Mouse (Mus musculus): Measurements from ENCODE around the gene Npr1. TPM values are rescaled to one million over a fixed set of nuclear protein-coding genes. Genes with fewer than 3 reads are reported as not detected.

Gene Npr1
- total and polyA plus RNA-seq, 2 experiments from 2014 or later, result 2.0 to 4.1 TPM

GRCm38 (mm10) chr3:90400993-90401392 lies 64.7 kb downstream of the Npr1 start:
- H3K4me3 ChIP-seq (ENCODE audit: low read depth, low read length), result no peak overlapping the region
- peaks cover 85% of the 10 kb centered on the region for H3K36me3 ChIP-seq (ENCODE audit: insufficient read depth, low read length)
- H3K9ac ChIP-seq (replicated peaks; ENCODE audit: low read length, poor library complexity, severe bottlenecking), result no peak overlapping the region
- H3K27me3 ChIP-seq (ENCODE audit: insufficient read depth, low read length), result no peaks in the 10 kb centered on the region
- 87% methylated on average over 4 of the region's 4 CpGs for WGBS
- ATAC-seq (ENCODE audit: low FRiP score), result no peak
- H3K27ac ChIP-seq (ENCODE audit: low read depth, low read length), result no peak overlapping the region
- H3K9me3 ChIP-seq (ENCODE audit: low read length), result no peaks in the 10 kb centered on the region
- DNase-seq (ENCODE audit: low spot score), result no peak
- no peak for TF ChIP-seq CTCF (IDR thresholded peaks at IDR 0.05)
- H3K4me2 ChIP-seq (ENCODE audit: low read depth, low read length, poor library complexity, severe bottlenecking), result no peak overlapping the region
- H3K4me1 ChIP-seq (ENCODE audit: insufficient read depth, low read length), result no peaks in the 10 kb centered on the region

Other genes with a start within 250 kb of the Npr1 start
- 37.3 and 39.1 TPM in 2 replicates for gene Jtb, start 234.3 kb downstream of the Npr1 start, total RNA-seq (2014; rRNA removed)
- gene Jtb, start 234.3 kb downstream of the Npr1 start, polyA plus RNA-seq (2015; fragmentation: Nextera tagmentation; extraction: Ambion mirVana), result 115 and 123 TPM in 2 replicates
- 0.77 and 1.6 TPM in 2 replicates for gene Creb3l4, start 222.4 kb downstream of the Npr1 start, total RNA-seq (2014; rRNA removed)
- gene Creb3l4, start 222.4 kb downstream of the Npr1 start, polyA plus RNA-seq (2015; fragmentation: Nextera tagmentation; extraction: Ambion mirVana), result 1.2 and 1.7 TPM in 2 replicates
- gene Slc39a1, start 217.7 kb downstream of the Npr1 start, total RNA-seq (2014; rRNA removed), result 73.0 and 75.3 TPM in 2 replicates
- 60.3 and 62.4 TPM in 2 replicates for gene Slc39a1, start 217.7 kb downstream of the Npr1 start, polyA plus RNA-seq (2015; fragmentation: Nextera tagmentation; extraction: Ambion mirVana)
- gene Crtc2, start 211.7 kb downstream of the Npr1 start, total RNA-seq (2014; rRNA removed), result 19.5 and 20.4 TPM in 2 replicates
- 17.2 and 18.9 TPM in 2 replicates for gene Crtc2, start 211.7 kb downstream of the Npr1 start, polyA plus RNA-seq (2015; fragmentation: Nextera tagmentation; extraction: Ambion mirVana)
- 34.6 and 46.8 TPM in 2 replicates for gene Dennd4b, start 200.7 kb downstream of the Npr1 start, total RNA-seq (2014; rRNA removed)
- 6.9 and 7.7 TPM in 2 replicates for gene Dennd4b, start 200.7 kb downstream of the Npr1 start, polyA plus RNA-seq (2015; fragmentation: Nextera tagmentation; extraction: Ambion mirVana)
- 27.3 and 29.8 TPM in 2 replicates for gene Gatad2b, start 172.7 kb downstream of the Npr1 start, total RNA-seq (2014; rRNA removed)
- gene Gatad2b, start 172.7 kb downstream of the Npr1 start, polyA plus RNA-seq (2015; fragmentation: Nextera tagmentation; extraction: Ambion mirVana), result 10.2 and 12.9 TPM in 2 replicates
- gene Slc27a3, start 75.9 kb downstream of the Npr1 start, total RNA-seq (2014; rRNA removed), result 64.8 and 86.6 TPM in 2 replicates
- 30.8 and 31.4 TPM in 2 replicates for gene Slc27a3, start 75.9 kb downstream of the Npr1 start, polyA plus RNA-seq (2015; fragmentation: Nextera tagmentation; extraction: Ambion mirVana)
- gene Ints3, start 32.2 kb downstream of the Npr1 start, total RNA-seq (2014; rRNA removed), result 58.5 and 61.8 TPM in 2 replicates
- 19.7 and 22.3 TPM in 2 replicates for gene Ints3, start 32.2 kb downstream of the Npr1 start, polyA plus RNA-seq (2015; fragmentation: Nextera tagmentation; extraction: Ambion mirVana)
- 136 and 147 TPM in 2 replicates for gene Ilf2, start 10.3 kb upstream of the Npr1 start, total RNA-seq (2014; rRNA removed)
- gene Ilf2, start 10.3 kb upstream of the Npr1 start, polyA plus RNA-seq (2015; fragmentation: Nextera tagmentation; extraction: Ambion mirVana), result 177 and 182 TPM in 2 replicates
- gene Snapin, start 25.2 kb upstream of the Npr1 start, total RNA-seq (2014; rRNA removed), result 41.2 and 51.9 TPM in 2 replicates
- gene Snapin, start 25.2 kb upstream of the Npr1 start, polyA plus RNA-seq (2015; fragmentation: Nextera tagmentation; extraction: Ambion mirVana), result 93.5 and 97.2 TPM in 2 replicates
- 233 and 254 TPM in 2 replicates for gene Chtop, start 43.6 kb upstream of the Npr1 start, total RNA-seq (2014; rRNA removed)
- gene Chtop, start 43.6 kb upstream of the Npr1 start, polyA plus RNA-seq (2015; fragmentation: Nextera tagmentation; extraction: Ambion mirVana), result 154 and 163 TPM in 2 replicates
- 16.4 and 27.5 TPM in 2 replicates for gene S100a1, start 48.5 kb upstream of the Npr1 start, total RNA-seq (2014; rRNA removed)
- 54.2 and 59.9 TPM in 2 replicates for gene S100a1, start 48.5 kb upstream of the Npr1 start, polyA plus RNA-seq (2015; fragmentation: Nextera tagmentation; extraction: Ambion mirVana)
- gene S100a13, start 48.6 kb upstream of the Npr1 start, total RNA-seq (2014; rRNA removed), result 4.5 and 7.3 TPM in 2 replicates
- 20.3 and 21.1 TPM in 2 replicates for gene S100a13, start 48.6 kb upstream of the Npr1 start, polyA plus RNA-seq (2015; fragmentation: Nextera tagmentation; extraction: Ambion mirVana)
- gene S100a14, start 61.0 kb upstream of the Npr1 start, total RNA-seq (2014; rRNA removed), result 0.55 TPM in 1 of 2 replicates, not detected in the other
- not detected in 2 replicates for gene S100a14, start 61.0 kb upstream of the Npr1 start, polyA plus RNA-seq (2015; fragmentation: Nextera tagmentation; extraction: Ambion mirVana)
- gene S100a16, start 71.4 kb upstream of the Npr1 start, total RNA-seq (2014; rRNA removed), result 38.4 and 76.1 TPM in 2 replicates
- 65.5 and 74.7 TPM in 2 replicates for gene S100a16, start 71.4 kb upstream of the Npr1 start, polyA plus RNA-seq (2015; fragmentation: Nextera tagmentation; extraction: Ambion mirVana)
- gene S100a3, start 94.7 kb upstream of the Npr1 start, total RNA-seq (2014; rRNA removed), result 0.19 and 3.5 TPM in 2 replicates
- 0.81 and 0.90 TPM in 2 replicates for gene S100a3, start 94.7 kb upstream of the Npr1 start, polyA plus RNA-seq (2015; fragmentation: Nextera tagmentation; extraction: Ambion mirVana)
- gene S100a2, start 124.4 kb upstream of the Npr1 start, total RNA-seq (2014; rRNA removed), result not detected in 2 replicates
- not detected in 2 replicates for gene S100a2, start 124.4 kb upstream of the Npr1 start, polyA plus RNA-seq (2015; fragmentation: Nextera tagmentation; extraction: Ambion mirVana)
- 1.6 TPM in 1 of 2 replicates, not detected in the other for gene Gm42674, start 136.0 kb upstream of the Npr1 start, total RNA-seq (2014; rRNA removed)
- not detected in 2 replicates for gene Gm42674, start 136.0 kb upstream of the Npr1 start, polyA plus RNA-seq (2015; fragmentation: Nextera tagmentation; extraction: Ambion mirVana)
- not detected in 2 replicates for gene S100a4, start 137.9 kb upstream of the Npr1 start, total RNA-seq (2014; rRNA removed)
- gene S100a4, start 137.9 kb upstream of the Npr1 start, polyA plus RNA-seq (2015; fragmentation: Nextera tagmentation; extraction: Ambion mirVana), result 2.4 and 2.5 TPM in 2 replicates
- gene S100a5, start 142.7 kb upstream of the Npr1 start, total RNA-seq (2014; rRNA removed), result not detected in 2 replicates
- 0.43 TPM in 1 of 2 replicates, not detected in the other for gene S100a5, start 142.7 kb upstream of the Npr1 start, polyA plus RNA-seq (2015; fragmentation: Nextera tagmentation; extraction: Ambion mirVana)
- gene S100a6, start 147.0 kb upstream of the Npr1 start, total RNA-seq (2014; rRNA removed), result 13.8 and 14.3 TPM in 2 replicates
- 42.3 and 50.9 TPM in 2 replicates for gene S100a6, start 147.0 kb upstream of the Npr1 start, polyA plus RNA-seq (2015; fragmentation: Nextera tagmentation; extraction: Ambion mirVana)
- gene S100a7a, start 188.2 kb upstream of the Npr1 start, total RNA-seq (2014; rRNA removed), result not detected in 2 replicates
- gene S100a7a, start 188.2 kb upstream of the Npr1 start, polyA plus RNA-seq (2015; fragmentation: Nextera tagmentation; extraction: Ambion mirVana), result not detected in 2 replicates
- gene S100a8, start 203.1 kb upstream of the Npr1 start, total RNA-seq (2014; rRNA removed), result 0.93 and 1.8 TPM in 2 replicates
- gene S100a8, start 203.1 kb upstream of the Npr1 start, polyA plus RNA-seq (2015; fragmentation: Nextera tagmentation; extraction: Ambion mirVana), result 2.2 and 4.2 TPM in 2 replicates
- gene S100a9, start 229.9 kb upstream of the Npr1 start, total RNA-seq (2014; rRNA removed), result 5.5 TPM in 1 of 2 replicates, not detected in the other
- 2.1 and 2.2 TPM in 2 replicates for gene S100a9, start 229.9 kb upstream of the Npr1 start, polyA plus RNA-seq (2015; fragmentation: Nextera tagmentation; extraction: Ambion mirVana)